Mouse (Mus musculus): Measurements from ENCODE around the gene Stk16. TPM values are rescaled to one million over a fixed set of nuclear protein-coding genes. Genes with fewer than 3 reads are reported as not detected.

The Stk16 gene
- total RNA-seq, 2 experiments from 2014 or later, result 160 to 212 TPM

DNA sequence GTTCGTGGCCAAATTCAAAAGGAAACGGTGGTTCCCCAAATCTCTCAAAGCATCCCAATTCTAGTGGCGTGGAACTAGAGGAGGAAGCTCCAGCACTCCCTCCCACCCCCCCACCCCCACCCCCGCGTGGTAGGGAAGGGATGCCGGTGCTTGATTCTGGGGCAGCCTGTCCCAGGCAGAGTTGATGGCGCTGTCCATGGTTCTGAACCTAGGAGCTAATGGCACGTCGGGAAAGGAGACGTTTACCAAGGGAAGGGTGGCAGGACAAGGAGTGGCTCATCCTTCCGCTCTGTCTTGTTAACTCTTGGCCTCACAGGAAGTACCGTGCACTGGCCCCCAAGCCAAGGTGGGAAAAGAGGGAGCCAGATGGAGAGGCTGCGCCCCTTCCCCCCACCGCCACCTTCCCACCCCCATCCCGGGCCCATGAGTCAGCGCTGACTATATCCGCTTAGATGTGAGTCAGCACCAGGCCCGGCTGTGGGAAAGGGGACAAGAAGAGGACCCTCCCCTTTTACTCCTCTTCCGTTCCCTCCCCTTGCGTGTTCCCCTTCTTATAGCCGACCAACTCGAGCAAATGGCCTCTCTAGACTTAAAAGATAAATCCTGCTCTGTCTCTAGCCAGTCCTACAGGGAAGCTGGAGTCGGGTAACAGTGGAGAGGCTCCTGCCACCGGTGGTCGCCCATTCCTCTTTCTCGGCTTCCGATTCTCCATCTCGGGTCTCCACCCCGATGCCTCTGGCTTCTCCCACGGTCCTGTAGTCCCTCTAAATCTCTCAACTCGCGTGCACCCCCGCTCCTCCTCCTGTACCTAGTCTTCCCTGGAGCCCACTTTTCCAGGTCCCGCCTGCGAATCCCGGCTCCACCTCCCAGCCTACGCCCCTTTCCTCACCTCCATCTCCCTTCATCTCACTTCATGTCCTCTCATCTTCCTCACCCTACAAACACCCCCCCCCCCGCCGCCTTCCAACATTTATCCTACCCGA, 52.6 kb downstream of the Stk16 start:
- ATAC-seq (replicated peaks; ENCODE audit: poor library complexity, severe bottlenecking), result peak; percentile 87

GRCm38 (mm10) chr1:75264091-75264880, 53.6 kb downstream of the Stk16 start, which contains the start of gene Ptprn:
Gene Ptprn (minus strand): TSS chr1:75264502.
- no peak for ATAC-seq (replicated peaks; ENCODE audit: poor library complexity, severe bottlenecking)

Other genes starting within 250 kb of the Stk16 start
- gene Nhej1, start 85.6 kb upstream of the Stk16 start, total RNA-seq (2014; fragmentation: Nextera tagmentation), result 5.2 and 10.1 TPM in 2 replicates
- 5.6 and 13.4 TPM in 2 replicates for gene Nhej1, start 85.6 kb upstream of the Stk16 start, total RNA-seq (2017)
- 1.4 TPM in 1 of 2 replicates, not detected in the other for gene Slc23a3, start 76.9 kb upstream of the Stk16 start, total RNA-seq (2014; fragmentation: Nextera tagmentation)
- not detected in 2 replicates for gene Slc23a3, start 76.9 kb upstream of the Stk16 start, total RNA-seq (2017)
- gene Cnppd1, start 68.1 kb upstream of the Stk16 start, total RNA-seq (2014; fragmentation: Nextera tagmentation), result 31.3 and 33.9 TPM in 2 replicates
- 33.0 and 36.4 TPM in 2 replicates for gene Cnppd1, start 68.1 kb upstream of the Stk16 start, total RNA-seq (2017)
- 38.3 and 68.0 TPM in 2 replicates for gene Retreg2, start 68.1 kb upstream of the Stk16 start, total RNA-seq (2014; fragmentation: Nextera tagmentation)
- 35.5 and 52.0 TPM in 2 replicates for gene Retreg2, start 68.1 kb upstream of the Stk16 start, total RNA-seq (2017)
- 18.4 and 19.0 TPM in 2 replicates for gene Zfand2b, start 42.2 kb upstream of the Stk16 start, total RNA-seq (2014; fragmentation: Nextera tagmentation)
- gene Zfand2b, start 42.2 kb upstream of the Stk16 start, total RNA-seq (2017), result 9.5 and 18.2 TPM in 2 replicates
- 8.9 and 10.1 TPM in 2 replicates for gene Abcb6, start 30.4 kb upstream of the Stk16 start, total RNA-seq (2014; fragmentation: Nextera tagmentation)
- 7.5 and 8.4 TPM in 2 replicates for gene Abcb6, start 30.4 kb upstream of the Stk16 start, total RNA-seq (2017)
- gene Ankzf1, start 18.7 kb upstream of the Stk16 start, total RNA-seq (2014; fragmentation: Nextera tagmentation), result 11.3 and 11.6 TPM in 2 replicates
- gene Ankzf1, start 18.7 kb upstream of the Stk16 start, total RNA-seq (2017), result 20.0 and 20.9 TPM in 2 replicates
- 21.5 and 25.7 TPM in 2 replicates for gene Atg9a, start 18.6 kb upstream of the Stk16 start, total RNA-seq (2014; fragmentation: Nextera tagmentation)
- gene Atg9a, start 18.6 kb upstream of the Stk16 start, total RNA-seq (2017), result 5.1 and 13.4 TPM in 2 replicates
- gene Glb1l, start within 50 bp of the Stk16 start, total RNA-seq (2014; fragmentation: Nextera tagmentation), result 37.1 and 57.6 TPM in 2 replicates
- gene Glb1l, start within 50 bp of the Stk16 start, total RNA-seq (2017), result 13.0 and 15.0 TPM in 2 replicates
- gene Tuba4a, start 9.0 kb downstream of the Stk16 start, total RNA-seq (2014; fragmentation: Nextera tagmentation), result 541 and 690 TPM in 2 replicates
- gene Tuba4a, start 9.0 kb downstream of the Stk16 start, total RNA-seq (2017), result 491 and 534 TPM in 2 replicates
- not detected in 2 replicates for gene A630095N17Rik, start 21.3 kb downstream of the Stk16 start, total RNA-seq (2014; fragmentation: Nextera tagmentation)
- 2.7 TPM in 1 of 2 replicates, not detected in the other for gene A630095N17Rik, start 21.3 kb downstream of the Stk16 start, total RNA-seq (2017)
- 0.66 and 4.1 TPM in 2 replicates for gene Dnajb2, start 25.6 kb downstream of the Stk16 start, total RNA-seq (2014; fragmentation: Nextera tagmentation)
- gene Dnajb2, start 25.6 kb downstream of the Stk16 start, total RNA-seq (2017), result 1.5 and 1.6 TPM in 2 replicates
- not detected in 2 replicates for gene Ptprn, start 53.7 kb downstream of the Stk16 start, total RNA-seq (2014; fragmentation: Nextera tagmentation)
- gene Ptprn, start 53.7 kb downstream of the Stk16 start, total RNA-seq (2017), result not detected in 2 replicates
- gene Resp18, start 67.6 kb downstream of the Stk16 start, total RNA-seq (2014; fragmentation: Nextera tagmentation), result not detected in 2 replicates
- not detected in 2 replicates for gene Resp18, start 67.6 kb downstream of the Stk16 start, total RNA-seq (2017)
- gene Dnpep, start 107.2 kb downstream of the Stk16 start, total RNA-seq (2014; fragmentation: Nextera tagmentation), result 35.6 and 44.7 TPM in 2 replicates
- gene Dnpep, start 107.2 kb downstream of the Stk16 start, total RNA-seq (2017), result 26.6 and 47.7 TPM in 2 replicates
- not detected in 2 replicates for gene Des, start 149.5 kb downstream of the Stk16 start, total RNA-seq (2014; fragmentation: Nextera tagmentation)
- not detected in 2 replicates for gene Des, start 149.5 kb downstream of the Stk16 start, total RNA-seq (2017)
- gene Speg, start 164.5 kb downstream of the Stk16 start, total RNA-seq (2014; fragmentation: Nextera tagmentation), result not detected in 2 replicates
- gene Speg, start 164.5 kb downstream of the Stk16 start, total RNA-seq (2017), result 0.05 TPM in 1 of 2 replicates, not detected in the other
- gene Gmppa, start 225.1 kb downstream of the Stk16 start, total RNA-seq (2014; fragmentation: Nextera tagmentation), result 118 and 133 TPM in 2 replicates
- gene Gmppa, start 225.1 kb downstream of the Stk16 start, total RNA-seq (2017), result 85.1 and 88.3 TPM in 2 replicates
- not detected in 2 replicates for gene Asic4, start 239.6 kb downstream of the Stk16 start, total RNA-seq (2014; fragmentation: Nextera tagmentation)
- gene Asic4, start 239.6 kb downstream of the Stk16 start, total RNA-seq (2017), result not detected in 2 replicates